Mouse (Mus musculus) central nervous system, embryonic 11.5 days (tissue): Measurements from ENCODE around the gene Gstm1. TPM values are rescaled to one million over a fixed set of nuclear protein-coding genes. Genes with fewer than 3 reads are reported as not detected.

Experiments used
- polyA plus RNA-seq: library from polyadenylated mRNA; depleted of rRNA; stranded (reverse); fragments of >200 nt; gene quantifications from 2 replicates; pipeline ENCODE4 v1.2.3, GENCODE M21; 2012; rRNA removed

Gene Gstm1
- polyA plus RNA-seq = 18.9 and 24.1 TPM in 2 replicates

GRCm38 (mm10) chr3:108017473-108018189, at the start of gene Gstm1:
TSS of gene Gstm1 (minus strand) at chr3:108017973.

GRCm38 (mm10) chr3:108044394-108045140, 26.8 kb upstream of the Gstm1 start, which contains the start of gene Gstm4:
TSS of gene Gstm4 (minus strand) at chr3:108044894.

GRCm38 (mm10) chr3:107986041-107986562, 31.7 kb downstream of the Gstm1 start, which contains the start of gene Gstm2:
TSS of gene Gstm2 (minus strand) at chr3:107986453.

GRCm38 (mm10) chr3:107968724-107969395, 48.9 kb downstream of the Gstm1 start, which contains the start of gene Gstm3:
TSS of gene Gstm3 (minus strand) at chr3:107969283.

Other genes starting within 250 kb of the Gstm1 start
- 0.05 TPM in 1 of 2 replicates, not detected in the other for gene Eps8l3, start 140.7 kb downstream of the Gstm1 start, polyA plus RNA-seq
- gene Gstm5, start 122.2 kb downstream of the Gstm1 start, polyA plus RNA-seq = 118 and 190 TPM in 2 replicates
- gene Gstm7, start 86.2 kb downstream of the Gstm1 start, polyA plus RNA-seq = 45.9 and 46.4 TPM in 2 replicates
- gene Gstm6, start 74.2 kb downstream of the Gstm1 start, polyA plus RNA-seq = 6.6 and 7.8 TPM in 2 replicates
- 0.12 and 0.15 TPM in 2 replicates for gene Gstm3, start 48.7 kb downstream of the Gstm1 start, polyA plus RNA-seq
- gene Gstm2, start 31.5 kb downstream of the Gstm1 start, polyA plus RNA-seq = 12.0 and 24.8 TPM in 2 replicates
- 9.9 and 12.1 TPM in 2 replicates for gene Gstm4, start 26.9 kb upstream of the Gstm1 start, polyA plus RNA-seq
- 53.1 and 80.6 TPM in 2 replicates for gene Ampd2, start 68.7 kb upstream of the Gstm1 start, polyA plus RNA-seq
- gene Gnat2, start 74.8 kb upstream of the Gstm1 start, polyA plus RNA-seq = 0.70 and 0.80 TPM in 2 replicates
- gene Gnai3, start 128.2 kb upstream of the Gstm1 start, polyA plus RNA-seq = 113 and 128 TPM in 2 replicates
- gene Gpr61, start 136.9 kb upstream of the Gstm1 start, polyA plus RNA-seq = 0.31 and 0.49 TPM in 2 replicates
- 5.8 and 7.9 TPM in 2 replicates for gene Amigo1, start 168.4 kb upstream of the Gstm1 start, polyA plus RNA-seq
- 6.1 and 6.2 TPM in 2 replicates for gene Cyb561d1, start 183.2 kb upstream of the Gstm1 start, polyA plus RNA-seq
- gene Atxn7l2, start 193.0 kb upstream of the Gstm1 start, polyA plus RNA-seq = 28.3 and 33.0 TPM in 2 replicates
- gene Sypl2, start 208.7 kb upstream of the Gstm1 start, polyA plus RNA-seq = 1.0 and 1.2 TPM in 2 replicates
- 173 and 208 TPM in 2 replicates for gene Psma5, start 239.0 kb upstream of the Gstm1 start, polyA plus RNA-seq